Mouse (Mus musculus) liver, embryonic 16.5 days (tissue): ENCODE data around the gene Neurl2. TPM values are rescaled to one million over a fixed set of nuclear protein-coding genes. Genes with fewer than 3 reads are reported as not detected.
"Not testable (repeated sequence)": the region's sequence is repeated elsewhere in the genome, so short reads cannot be mapped to it uniquely, and the experiment has no call there.

Source experiments
- ATAC-seq: fragments of 200-750 bp; cut with Nextera tagmentation; 2 replicates; pipeline ENCODE4 v1.8.0; 2017; ENCODE audit warnings: low read depth, mild to moderate bottlenecking, moderate number of reproducible peaks, moderate library complexity
- H3K27ac ChIP-seq: fragments of 300-500 bp; sonication (generic); 2 replicates; pipeline ENCODE4 v1.5.1; 2014; ENCODE audit warnings: mild to moderate bottlenecking, low read length
- H3K27me3 ChIP-seq: fragments of 300-500 bp; sonication (generic); 2 replicates; pipeline ENCODE4 v1.6.1; 2014; ENCODE audit warnings: low read depth, low read length, mixed read lengths; ENCODE audit not compliant: control insufficient read depth, insufficient read depth
- H3K36me3 ChIP-seq: fragments of 300-500 bp; sonication (generic); 2 replicates; pipeline ENCODE4 v1.6.1; 2014; ENCODE audit warnings: mild to moderate bottlenecking; ENCODE audit not compliant: control insufficient read depth, insufficient read depth
- H3K4me1 ChIP-seq: fragments of 300-500 bp; sonication (generic); 2 replicates; pipeline ENCODE4 v1.6.1; 2014; ENCODE audit warnings: low read depth, low read length, mixed read lengths; ENCODE audit not compliant: control insufficient read depth
- H3K4me2 ChIP-seq: fragments of 300-500 bp; sonication (generic); 2 replicates; pipeline ENCODE4 v1.6.1; 2014; ENCODE audit warnings: low read depth, low read length, mixed read lengths
- H3K4me3 ChIP-seq: fragments of 300-500 bp; sonication (generic); 2 replicates; pipeline ENCODE4 v1.5.1; 2014; ENCODE audit warnings: low read depth, mild to moderate bottlenecking, low read length
- H3K9ac ChIP-seq: fragments of 300-500 bp; sonication (generic); 2 replicates; pipeline ENCODE4 v1.6.1; 2014; ENCODE audit warnings: low read depth, low read length
- H3K9me3 ChIP-seq: fragments of 300-500 bp; sonication (generic); replicated peaks from 2 replicates; pipeline ENCODE4 v1.6.1; 2016; ENCODE audit warnings: low read length; ENCODE audit not compliant: control insufficient read depth
- WGBS: fragments of 180-500 bp; shearing (Covaris S2); extraction: QIAGEN DNeasy Blood & Tissue Kit; methylation state at CpG from one replicate; pipeline ENCODE4 v1.1.7; 2014; ENCODE audit not compliant: insufficient replicate concordance; 5-methylcytosine and 5-hydroxymethylcytosine counted together
- polyA plus RNA-seq: library from polyadenylated mRNA; unstranded; fragments of >200 nt; fragmentation: Nextera tagmentation; extraction: Ambion mirVana; gene quantifications from 2 replicates; pipeline ENCODE4 v1.2.1, GENCODE M21; 2015

The Neurl2 gene
- polyA plus RNA-seq = 1.7 and 2.5 TPM in 2 replicates

DNA sequence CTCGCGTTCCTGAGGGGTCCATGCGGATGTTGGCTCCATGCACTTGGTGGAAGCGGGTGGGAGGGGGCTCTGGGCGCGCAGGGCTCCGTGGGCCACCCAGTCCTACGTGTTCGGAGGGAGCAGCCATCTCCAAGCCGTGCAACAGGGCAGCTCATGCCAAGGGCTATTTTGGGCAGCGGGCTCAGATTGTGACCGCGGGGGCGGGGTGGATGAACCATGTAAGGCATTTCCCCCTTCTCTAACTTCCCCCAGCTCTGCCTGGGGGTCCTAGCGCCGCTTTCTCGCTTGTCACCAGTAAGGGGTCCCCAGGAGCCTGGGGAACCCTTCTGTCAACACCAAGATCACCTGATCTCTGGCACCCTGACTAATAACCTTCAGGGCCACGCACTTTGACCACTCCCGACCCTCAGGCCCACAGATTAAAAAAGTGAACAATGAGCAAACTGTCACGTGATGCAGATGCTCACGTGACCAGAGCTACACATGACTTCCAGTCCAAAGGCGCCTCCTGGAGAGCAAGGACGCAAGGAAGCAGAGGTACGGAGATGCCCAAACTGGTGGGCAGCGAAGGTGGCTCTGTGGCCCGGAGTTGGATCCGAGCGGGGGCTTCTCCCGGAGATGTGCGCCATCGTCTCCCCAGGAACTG is at the start of gene Neurl2:
Gene Neurl2 (minus strand): TSS at position 143 of the 646 bp plus-strand sequence.
- peak within 1 kb of the TSS; percentile 99 for H3K4me2 ChIP-seq
- peak within 1 kb of the TSS; percentile 85 for H3K27ac ChIP-seq
- peaks cover 22% of the 10 kb centered on the region for H3K4me1 ChIP-seq
- peak; percentile 57 for ATAC-seq
- no peaks in the 10 kb centered on the region for H3K27me3 ChIP-seq
- H3K4me3 ChIP-seq = peak within 1 kb of the TSS; percentile 63
- WGBS = 0% methylated on average over 31 of the region's 31 CpGs
- no peaks in the 10 kb centered on the region for H3K9me3 ChIP-seq
- peak within 1 kb of the TSS; percentile 78 for H3K9ac ChIP-seq
- no peaks in the 10 kb centered on the region; the same call in 1 of the 2 replicates for H3K36me3 ChIP-seq

DNA sequence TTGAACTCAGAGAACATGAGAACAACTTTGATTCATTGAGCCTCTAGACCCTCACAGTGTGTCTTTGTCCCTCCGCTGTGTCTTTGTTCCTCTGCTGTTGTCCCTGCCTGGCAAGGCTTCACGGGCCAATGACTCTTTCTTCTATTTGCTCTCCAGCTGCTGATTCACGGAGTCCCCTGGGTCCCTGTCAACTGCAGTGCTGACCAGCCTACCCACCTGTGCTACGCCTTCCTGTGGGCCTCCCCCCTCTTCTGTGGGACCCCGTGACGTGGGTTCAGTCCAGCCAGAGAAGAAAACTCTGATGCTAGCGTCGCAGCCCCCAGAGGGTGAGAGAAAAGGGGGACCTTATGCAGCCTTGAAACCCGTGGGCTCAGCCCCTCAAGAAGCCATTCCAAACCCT is 49.4 kb upstream of the Neurl2 start:
- Histone ChIP-seq H3K27ac (no peak overlapping the region), H3K4me2 (no peak overlapping the region), H3K27me3 (no peaks in the 10 kb centered on the region), H3K4me3 (no peak overlapping the region), H3K9ac (no peak overlapping the region), H3K36me3 (peaks cover 50% of the 10 kb centered on the region), H3K4me1 (peaks cover 19% of the 10 kb centered on the region), H3K9me3 (no peaks in the 10 kb centered on the region)
- 85% methylated on average over 9 of the region's 9 CpGs for WGBS
- no peak for ATAC-seq

DNA sequence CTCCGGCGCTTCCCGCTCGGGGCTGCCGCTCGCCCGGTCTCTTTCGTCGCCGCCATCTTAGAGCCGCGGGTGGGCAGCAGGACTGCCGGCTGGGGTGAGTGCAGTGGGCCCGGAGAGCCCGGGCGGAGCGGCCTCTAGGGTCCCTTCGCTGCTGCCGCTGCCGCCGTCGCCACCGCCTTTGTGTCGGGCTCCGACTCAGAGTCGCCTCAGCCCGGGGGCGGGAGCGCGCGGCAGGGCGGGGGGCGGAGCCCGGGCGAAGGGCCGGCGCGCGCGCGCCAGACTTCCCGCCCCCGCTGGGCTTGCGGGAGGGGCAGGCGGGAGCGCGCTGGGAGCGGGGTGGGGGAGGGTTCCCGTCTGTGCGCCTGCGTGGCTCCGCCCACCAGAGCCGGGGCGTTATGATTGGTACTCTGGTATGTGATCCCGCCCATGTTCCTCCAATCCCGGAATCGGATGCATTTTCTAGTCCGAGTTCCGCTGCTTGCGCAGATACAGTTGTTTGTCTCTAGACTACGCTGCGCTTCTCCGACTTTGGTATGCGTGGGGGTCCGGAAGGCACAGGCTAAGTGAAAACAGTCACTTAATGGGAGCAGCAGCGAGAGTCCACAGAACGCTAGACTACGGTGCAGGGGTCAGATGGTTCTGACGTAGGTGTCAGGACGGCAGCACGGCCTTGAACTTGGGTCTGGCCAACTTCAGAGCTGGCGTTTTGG is 46.5 kb upstream of the Neurl2 start:
- Histone ChIP-seq H3K9ac (peak overlapping the region; percentile 97), H3K9me3 (no peaks in the 10 kb centered on the region), H3K27me3 (no peaks in the 10 kb centered on the region), H3K4me3 (peak overlapping the region; percentile 84), H3K4me2 (peak overlapping the region; percentile 78), H3K4me1 (peaks cover 19% of the 10 kb centered on the region), H3K36me3 (peaks cover 24% of the 10 kb centered on the region), H3K27ac (peak overlapping the region; percentile 96)
- under 1% methylated on average over 52 of the region's 72 CpGs for WGBS
- ATAC-seq = peak; percentile 89

DNA sequence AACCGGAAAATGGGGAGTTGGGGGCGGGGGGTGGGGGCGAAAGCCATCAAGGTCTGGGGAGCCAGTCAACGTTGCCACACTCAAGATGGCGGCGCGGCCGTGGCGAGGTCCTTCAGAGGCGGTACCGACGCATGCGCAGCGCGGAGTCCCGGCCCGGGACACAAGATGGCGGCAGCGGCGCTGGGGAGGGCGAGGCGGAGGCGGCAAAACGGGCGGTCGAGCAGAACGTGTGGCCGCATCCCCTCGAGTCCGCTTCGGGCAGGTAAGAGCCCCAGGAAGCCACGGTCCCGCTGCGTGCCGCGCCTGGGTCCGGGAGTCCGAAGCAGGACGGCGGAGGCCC is 45.9 kb upstream of the Neurl2 start, which contains the start of gene Pcif1:
Gene Pcif1 (plus strand): TSS at position 77 of the 340 bp plus-strand sequence.
- H3K4me3 ChIP-seq = peak within 1 kb of the TSS; percentile 84
- peaks cover 19% of the 10 kb centered on the region for H3K36me3 ChIP-seq
- peak within 1 kb of the TSS; percentile 97 for H3K9ac ChIP-seq
- H3K27me3 ChIP-seq = no peaks in the 10 kb centered on the region
- peak within 1 kb of the TSS; percentile 96 for H3K27ac ChIP-seq
- peaks cover 19% of the 10 kb centered on the region for H3K4me1 ChIP-seq
- under 1% methylated on average over 40 of the region's 40 CpGs for WGBS
- ATAC-seq = peak; percentile 80
- peak within 1 kb of the TSS; percentile 89 for H3K4me2 ChIP-seq
- no peaks in the 10 kb centered on the region for H3K9me3 ChIP-seq

DNA sequence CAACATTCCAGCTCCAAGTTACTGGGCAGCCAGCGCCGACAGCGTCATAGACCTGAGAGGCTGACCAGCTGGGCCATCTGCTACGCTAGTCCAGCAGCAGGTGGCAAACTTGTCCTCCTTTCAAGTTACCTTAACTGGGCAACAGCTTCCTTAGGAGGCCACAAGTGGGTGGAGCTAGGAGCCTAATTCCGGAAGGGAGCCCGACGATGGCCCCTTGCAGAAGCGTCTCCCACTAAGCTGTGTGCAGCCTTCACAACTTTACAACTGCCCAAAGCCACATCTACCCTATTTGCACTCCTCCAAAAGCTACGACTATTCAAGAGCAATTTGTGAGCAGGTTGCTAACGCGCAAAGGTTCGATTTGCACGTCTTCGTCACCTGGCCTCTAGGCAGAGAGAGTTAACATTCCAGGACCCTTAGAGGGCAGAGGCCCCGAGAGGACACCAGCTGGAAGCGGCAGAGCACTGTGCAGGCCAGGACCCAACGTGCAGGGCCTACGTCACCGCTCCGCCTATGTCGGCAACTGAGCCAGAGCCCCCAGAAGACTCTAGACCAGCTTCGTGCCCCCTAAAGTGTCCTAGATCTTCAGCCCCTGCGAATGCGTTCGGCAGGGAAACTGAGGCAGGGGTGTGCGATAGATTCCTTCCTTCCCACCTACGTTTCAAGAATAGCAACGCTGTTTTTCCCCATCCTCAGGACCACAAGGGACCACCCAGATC is 45.4 kb upstream of the Neurl2 start:
- H3K4me2 ChIP-seq = peak overlapping the region; percentile 89
- H3K36me3 ChIP-seq = peaks cover 13% of the 10 kb centered on the region
- peak overlapping the region; percentile 96 for H3K27ac ChIP-seq
- H3K27me3 ChIP-seq = no peaks in the 10 kb centered on the region
- peak overlapping the region; percentile 97 for H3K9ac ChIP-seq
- H3K4me1 ChIP-seq = peaks cover 19% of the 10 kb centered on the region
- H3K4me3 ChIP-seq = peak overlapping the region; percentile 84
- under 1% methylated on average over 28 of the region's 28 CpGs for WGBS
- ATAC-seq = peak; percentile 15
- no peaks in the 10 kb centered on the region for H3K9me3 ChIP-seq

DNA sequence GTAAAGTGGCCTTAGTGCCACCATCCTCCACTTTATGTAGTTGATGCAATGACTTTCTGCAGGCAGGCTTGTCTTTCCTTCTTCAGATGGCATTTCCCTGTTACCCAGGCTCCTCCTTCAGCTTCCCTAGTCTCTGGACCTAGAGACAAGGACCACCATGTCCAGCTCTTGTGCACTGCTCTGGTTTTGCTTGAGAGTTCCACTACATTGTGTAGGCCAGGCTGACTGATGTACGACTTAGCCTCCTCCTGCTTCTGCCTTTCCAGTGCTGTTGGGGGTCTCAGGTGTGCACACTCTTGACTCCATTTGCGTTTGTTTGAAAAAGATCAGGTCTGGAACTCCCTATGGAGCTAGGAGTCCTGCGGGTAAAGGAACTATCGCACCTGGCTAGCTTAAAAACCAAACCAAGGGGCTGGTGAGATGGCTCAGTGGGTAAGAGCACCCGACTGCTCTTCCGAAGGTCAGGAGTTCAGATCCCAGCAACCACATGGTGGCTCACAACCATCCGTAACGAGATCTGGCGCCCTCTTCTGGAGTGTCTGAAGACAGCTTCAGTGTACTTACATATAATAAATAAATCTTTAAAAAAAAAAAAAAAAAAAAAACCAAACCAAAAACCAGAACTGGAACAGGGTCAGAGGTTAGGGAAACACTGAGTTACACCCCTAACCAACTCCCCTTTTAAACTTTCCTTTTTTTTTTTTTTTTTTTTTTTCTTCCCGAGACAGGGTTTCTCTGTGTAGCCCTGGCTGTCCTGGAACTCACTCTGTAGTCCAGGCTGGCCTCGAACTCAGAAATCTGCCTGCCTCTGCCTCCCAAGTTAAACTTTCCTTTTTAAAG is 44.3 kb upstream of the Neurl2 start:
- Histone ChIP-seq H3K4me3 (peak overlapping the region; percentile 84), H3K4me1 (peaks cover 19% of the 10 kb centered on the region), H3K27ac (peak overlapping the region; percentile 96), H3K4me2 (peak overlapping the region; percentile 89)
- H3K9ac ChIP-seq, H3K27me3 ChIP-seq, H3K36me3 ChIP-seq, ATAC-seq, H3K9me3 ChIP-seq: not testable (repeated sequence)
- 70% methylated on average over 11 of the region's 11 CpGs for WGBS

DNA sequence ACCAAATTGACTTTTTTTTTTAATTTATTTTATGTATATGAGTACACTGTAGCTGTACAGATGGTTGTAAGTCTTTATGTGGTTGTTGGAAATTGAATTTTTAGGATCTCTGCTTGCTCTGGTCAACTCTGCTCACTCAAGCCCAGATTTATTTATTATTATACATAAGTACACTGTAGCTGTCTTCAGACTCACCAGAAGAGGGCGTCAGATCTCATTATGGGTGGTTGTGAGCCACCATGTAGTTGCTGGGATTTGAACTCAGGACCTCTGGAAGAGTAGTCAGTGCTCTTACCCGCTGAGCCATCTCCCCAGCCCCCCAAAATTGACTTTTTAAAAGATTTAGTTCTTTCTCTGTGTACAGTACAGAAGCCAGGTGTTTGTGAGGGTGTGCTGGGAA is 42.4 kb upstream of the Neurl2 start:
- not testable (repeated sequence) for H3K27me3 ChIP-seq, H3K9ac ChIP-seq, H3K4me2 ChIP-seq, H3K4me3 ChIP-seq, ATAC-seq, H3K27ac ChIP-seq, H3K9me3 ChIP-seq, H3K36me3 ChIP-seq
- H3K4me1 ChIP-seq = peaks cover 13% of the 10 kb centered on the region
- 39% methylated on average over 2 of the region's 2 CpGs for WGBS

DNA sequence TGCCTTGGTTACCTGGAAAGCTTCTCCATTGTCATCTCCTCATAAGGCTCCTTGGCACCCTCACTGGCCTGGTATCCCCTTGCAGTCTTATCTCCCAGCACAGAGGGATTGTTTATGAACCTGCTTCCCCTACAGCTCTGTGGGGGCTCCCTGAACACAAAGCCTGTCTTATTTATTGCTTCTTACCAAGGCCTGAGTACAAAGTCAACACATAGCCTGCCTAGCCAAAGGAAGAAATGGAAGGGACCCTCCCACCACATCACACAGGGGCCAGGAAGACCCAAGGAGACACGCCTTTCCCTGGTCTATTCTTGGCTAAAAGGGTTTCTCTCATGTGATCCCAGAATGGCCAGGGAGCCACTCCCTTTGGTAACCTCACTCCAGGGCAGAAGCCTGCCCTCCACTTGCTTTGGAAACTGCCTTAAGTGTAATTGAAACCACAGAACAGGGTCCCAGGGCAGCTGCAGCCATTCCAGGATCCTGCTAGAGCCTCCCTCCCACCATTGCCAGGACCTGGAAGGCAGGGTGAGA is 41.0 kb upstream of the Neurl2 start:
- WGBS = 34% methylated on average over 1 of the region's 1 CpGs
- Histone ChIP-seq H3K9ac (no peak overlapping the region), H3K4me3 (no peak overlapping the region), H3K4me2 (no peak overlapping the region), H3K4me1 (peaks cover 10% of the 10 kb centered on the region), H3K27me3 (no peaks in the 10 kb centered on the region), H3K9me3 (no peaks in the 10 kb centered on the region), H3K36me3 (0 out of 2 replicates have a peak, but pooled peaks cover 2% of the 10 kb centered on the region), H3K27ac (no peak overlapping the region)
- ATAC-seq = no peak
